Mouse (Mus musculus): Measurements from ENCODE around the gene Olfr1366.

DNA sequence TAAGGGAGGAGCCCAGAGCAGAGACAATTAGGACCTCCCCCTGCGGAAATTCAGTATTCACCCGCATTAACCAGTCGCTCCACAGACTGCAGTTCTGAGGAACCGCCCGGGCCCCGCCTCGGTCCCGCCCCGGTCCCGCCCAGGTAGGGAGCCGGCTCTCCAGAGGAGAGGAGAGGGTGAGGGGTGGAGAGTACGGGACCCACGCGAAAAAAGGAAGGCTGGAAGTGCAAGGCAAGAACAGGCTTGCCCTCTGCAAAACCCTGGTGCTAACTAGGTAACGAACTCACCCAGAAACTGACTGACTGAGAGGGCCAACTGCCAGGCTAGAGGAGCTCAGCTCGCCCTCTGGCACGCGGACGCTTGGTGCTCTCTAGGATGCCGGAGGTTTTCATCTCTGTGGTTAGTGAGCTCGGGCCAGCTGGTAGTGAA lies 36.4 kb downstream of the Olfr1366 start:
- no peak for TF ChIP-seq CTCF (IDR thresholded peaks at IDR 0.05; ENCODE audit: extremely low read depth, insufficient read depth, low read length)
- peak; percentile 58; the same call in 1 of the 2 replicates for TF ChIP-seq POLR2A (IDR thresholded peaks at IDR 0.05; ENCODE audit: extremely low read depth, insufficient read depth, low read length)

Measured in cortical plate, adult 2 months (tissue).